7 mouse cellular contexts compared by ENCODE assay signal in genomic region chr3:45375761-45376500, GRCm38 (mm10). TPM values are rescaled to one million over a fixed set of nuclear protein-coding genes. Genes with fewer than 3 reads are reported as not detected.
DNase-seq lines count a peak whose midpoint lies in the region; ATAC-seq and TF ChIP-seq lines count a peak whose summit lies in the region.

No protein-coding gene starts in this region.

- DNase-seq in adrenal gland, postnatal 4 days (ENCODE audit: low spot score in 2 of 2), result peak; percentile 14 to 23
- DNase-seq in embryonic facial prominence, embryonic 10.5 days (ENCODE audit: low spot score), result peak; percentile 87
- peak; percentile 15 to 62 for DNase-seq in heart, adult 2 months
- DNase-seq in kidney, adult 9 months, result peak; percentile 61
- peak; percentile 93 for DNase-seq in midbrain, embryonic 14.5 days
- DNase-seq in stomach, postnatal 0 days (ENCODE audit: low spot score), result peak; percentile 76

- H3K36me3 ChIP-seq in embryonic facial prominence, embryonic 10.5 days (replicated peaks), result no peaks in the 10 kb centered on the region
- H3K36me3 ChIP-seq in heart, adult 2 months (ENCODE audit: control insufficient read depth, insufficient read depth, low read length), result no peaks in the 10 kb centered on the region
- no peaks in the 10 kb centered on the region for H3K36me3 ChIP-seq in limb, embryonic 12.5 days
- H3K36me3 ChIP-seq in midbrain, embryonic 14.5 days (ENCODE audit: control insufficient read depth, insufficient read depth, low read length), result no peaks in the 10 kb centered on the region
- H3K36me3 ChIP-seq in stomach, postnatal 0 days (ENCODE audit: control insufficient read depth, insufficient read depth, low read length), result no peaks in the 10 kb centered on the region

- H3K27me3 ChIP-seq in embryonic facial prominence, embryonic 10.5 days (replicated peaks; ENCODE audit: low read depth, poor library complexity, severe bottlenecking), result peaks cover 24% of the 10 kb centered on the region
- peaks cover 14% of the 10 kb centered on the region for H3K27me3 ChIP-seq in heart, adult 2 months (ENCODE audit: control insufficient read depth, insufficient read depth, low read length)
- H3K27me3 ChIP-seq in limb, embryonic 12.5 days, result peaks cover 28% of the 10 kb centered on the region
- H3K27me3 ChIP-seq in midbrain, embryonic 14.5 days (ENCODE audit: control insufficient read depth, insufficient read depth, low read length), result no peaks in the 10 kb centered on the region
- peaks cover 9% of the 10 kb centered on the region; the same call in 1 of the 2 replicates for H3K27me3 ChIP-seq in stomach, postnatal 0 days (ENCODE audit: control insufficient read depth, insufficient read depth, low read length)

- WGBS in embryonic facial prominence, embryonic 10.5 days, result under 1% methylated on average over 27 of the region's 27 CpGs
- under 1% methylated on average over 27 of the region's 27 CpGs for WGBS in heart, adult 2 months
- under 1% methylated on average over 27 of the region's 27 CpGs for WGBS in limb, embryonic 12.5 days
- under 1% methylated on average over 27 of the region's 27 CpGs for WGBS in midbrain, embryonic 14.5 days
- under 1% methylated on average over 27 of the region's 27 CpGs for WGBS in stomach, postnatal 0 days

- TF ChIP-seq EP300 in heart, adult 2 months (IDR thresholded peaks at IDR 0.05; ENCODE audit: insufficient read depth, low read depth, low read length), result no peak
- no peak for TF ChIP-seq EP300 in stomach, postnatal 0 days (optimal IDR thresholded peaks at IDR 0.05)

- peaks cover 29% of the 10 kb centered on the region for H3K4me1 ChIP-seq in embryonic facial prominence, embryonic 10.5 days
- H3K4me1 ChIP-seq in heart, adult 2 months (ENCODE audit: control insufficient read depth, insufficient read depth, low read length), result peaks cover 2% of the 10 kb centered on the region; the same call in 1 of the 2 replicates
- peaks cover 17% of the 10 kb centered on the region; the same call in 1 of the 2 replicates for H3K4me1 ChIP-seq in limb, embryonic 12.5 days (replicated peaks)
- peaks cover 3% of the 10 kb centered on the region; the same call in 1 of the 2 replicates for H3K4me1 ChIP-seq in midbrain, embryonic 14.5 days (ENCODE audit: control insufficient read depth, insufficient read depth, low read length)
- peaks cover 4% of the 10 kb centered on the region; the same call in 1 of the 2 replicates for H3K4me1 ChIP-seq in stomach, postnatal 0 days (replicated peaks; ENCODE audit: control insufficient read depth, insufficient read depth)

- H3K79me2 ChIP-seq in heart, adult 2 months (replicated peaks; ENCODE audit: control insufficient read depth, insufficient read depth, low read length), result no peaks in the 10 kb centered on the region

- intact Hi-C loops in heart, adult 2 months (cut with DNase I), result no loop called here

- no peak for TF ChIP-seq POLR2A in heart, adult 2 months (IDR thresholded peaks at IDR 0.05; ENCODE audit: insufficient read depth, low read depth, low read length)

- peak; percentile 74 for TF ChIP-seq CTCF in heart, adult 2 months (IDR thresholded peaks at IDR 0.05)
- peak; percentile 83 for TF ChIP-seq CTCF in stomach, postnatal 0 days (IDR thresholded peaks at IDR 0.05; ENCODE audit: low read depth)

- no peak overlapping the region for H3K9ac ChIP-seq in heart, adult 2 months (ENCODE audit: low read depth, low read length)
- H3K9ac ChIP-seq in limb, embryonic 12.5 days (replicated peaks), result peak overlapping the region; percentile 71
- peak overlapping the region; percentile 73 for H3K9ac ChIP-seq in midbrain, embryonic 14.5 days (replicated peaks; ENCODE audit: low read length)
- no peak overlapping the region for H3K9ac ChIP-seq in stomach, postnatal 0 days (ENCODE audit: low read length)

- ATAC-seq in limb, embryonic 12.5 days (ENCODE audit: insufficient number of reproducible peaks, insufficient read depth, low FRiP score, low TSS enrichment, low read depth), result no peak
- peak; percentile 19; the same call in 1 of the 2 replicates for ATAC-seq in midbrain, embryonic 14.5 days (ENCODE audit: low FRiP score, low TSS enrichment)
- peak; percentile 31; the same call in 1 of the 2 replicates for ATAC-seq in stomach, postnatal 0 days (ENCODE audit: low FRiP score, low TSS enrichment)

- H3K4me3 ChIP-seq in embryonic facial prominence, embryonic 10.5 days, result peak overlapping the region; percentile 75
- peak overlapping the region; percentile 43 for H3K4me3 ChIP-seq in heart, adult 2 months
- H3K4me3 ChIP-seq in limb, embryonic 12.5 days (replicated peaks), result peak overlapping the region; percentile 64
- H3K4me3 ChIP-seq in midbrain, embryonic 14.5 days (replicated peaks; ENCODE audit: low read depth, low read length), result peak overlapping the region; percentile 76
- peak overlapping the region; percentile 51 for H3K4me3 ChIP-seq in stomach, postnatal 0 days (ENCODE audit: low read depth, low read length)

- peak overlapping the region; percentile 86 for H3K4me2 ChIP-seq in limb, embryonic 12.5 days
- peak overlapping the region; percentile 87 for H3K4me2 ChIP-seq in midbrain, embryonic 14.5 days (ENCODE audit: low read length)
- peak overlapping the region; percentile 95 for H3K4me2 ChIP-seq in stomach, postnatal 0 days (replicated peaks; ENCODE audit: low read depth)

- no peaks in the 10 kb centered on the region for H3K9me3 ChIP-seq in embryonic facial prominence, embryonic 10.5 days
- H3K9me3 ChIP-seq in limb, embryonic 12.5 days, result no peaks in the 10 kb centered on the region
- H3K9me3 ChIP-seq in midbrain, embryonic 14.5 days (ENCODE audit: control insufficient read depth, low read length), result no peaks in the 10 kb centered on the region
- no peaks in the 10 kb centered on the region for H3K9me3 ChIP-seq in stomach, postnatal 0 days (ENCODE audit: control insufficient read depth, low read length)

- peak overlapping the region; percentile 85 for H3K27ac ChIP-seq in embryonic facial prominence, embryonic 10.5 days (replicated peaks)
- H3K27ac ChIP-seq in heart, adult 2 months, result no peak overlapping the region
- H3K27ac ChIP-seq in limb, embryonic 12.5 days, result peak overlapping the region; percentile 78; the same call in 1 of the 2 replicates
- H3K27ac ChIP-seq in midbrain, embryonic 14.5 days (replicated peaks; ENCODE audit: low read depth, low read length), result peak overlapping the region; percentile 88
- no peak overlapping the region for H3K27ac ChIP-seq in stomach, postnatal 0 days (replicated peaks)

RNA-seq across cellular contexts. Expression of gene Pcdh10, which starts 2.3 kb away (rescaled TPM):
- total RNA-seq in adrenal gland, postnatal 4 days (2021), result 10 to 100 TPM; 10.1 to 10.5 TPM
- 1.6 and 3.3 TPM in 2 replicates for polyA plus RNA-seq in embryonic facial prominence, embryonic 10.5 days (2016; fragmentation: Nextera tagmentation; extraction: Ambion mirVana)
- under 1 TPM in 1 of 2 experiments, not detected in 1; 0.02 TPM for total RNA-seq in heart, adult 2 months (2021)
- polyA plus RNA-seq in heart, adult 2 months (2012; rRNA removed), result 0.02 TPM in 1 of 2 replicates, not detected in the other
- polyA plus RNA-seq in limb, embryonic 12.5 days (2016; fragmentation: Nextera tagmentation; extraction: Ambion mirVana), result 8.7 and 8.8 TPM in 2 replicates
- 30.9 and 35.4 TPM in 2 replicates for polyA plus RNA-seq in midbrain, embryonic 14.5 days (2014; fragmentation: Nextera tagmentation; extraction: Ambion mirVana)
- polyA plus RNA-seq in stomach, postnatal 0 days (2015; fragmentation: Nextera tagmentation; extraction: Ambion mirVana), result 0.34 and 0.41 TPM in 2 replicates

Comparison
In these comparisons a context has a peak if more than half of its experiments do, and no peak if none do; other contexts are left out.
1. DNase-seq: peak in every context shown above with its lines; median percentile 93 in midbrain, embryonic 14.5 days; 87 in embryonic facial prominence, embryonic 10.5 days; 76 in stomach, postnatal 0 days; 61 in kidney, adult 9 months; 38 in heart, adult 2 months; 18 in adrenal gland, postnatal 4 days.
2. H3K27ac ChIP-seq: peak in embryonic facial prominence, embryonic 10.5 days (single experiment), limb, embryonic 12.5 days (single experiment) and midbrain, embryonic 14.5 days (single experiment); none in heart, adult 2 months (single experiment) and stomach, postnatal 0 days (single experiment).
3. H3K9ac ChIP-seq: peak in limb, embryonic 12.5 days (single experiment) and midbrain, embryonic 14.5 days (single experiment); none in heart, adult 2 months (single experiment) and stomach, postnatal 0 days (single experiment).
4. Peak in every context shown above with its lines, with median percentiles within 50 percentile points of each other: H3K4me3 ChIP-seq and H3K4me2 ChIP-seq.